Mouse (Mus musculus) ES-E14 (cell line): ENCODE measurements around the gene Hcls1.

Source experiments
- CHD2 ChIP-seq: IDR thresholded peaks from 2 replicates; pipeline ENCODE4 v1.6.1; 2014; ENCODE audit warnings: mild to moderate bottlenecking, low read depth, low read length, inconsistent platforms
- MAFK ChIP-seq: IDR thresholded peaks from 2 replicates; pipeline ENCODE4 v1.6.1; 2014; ENCODE audit warnings: mild to moderate bottlenecking, low read depth, low read length, inconsistent platforms; ENCODE audit not compliant: insufficient read depth

- no peak for TF ChIP-seq CHD2
- TF ChIP-seq MAFK: no peak
Measured at GRCm38 (mm10) chr16:37011922-37012289, 77.1 kb downstream of the Hcls1 start.
